Mouse (Mus musculus) forebrain, embryonic 10.5 days (tissue): ENCODE results near the gene Itpr1. TPM values are rescaled to one million over a fixed set of nuclear protein-coding genes. Genes with fewer than 3 reads are reported as not detected.

ENCODE experiments used
- DNase-seq: peaks from one replicate; pipeline ENCODE4 v3.0.0-alpha.2; 2017; ENCODE audit warnings: low spot score; ENCODE audit errors: extremely low spot score
- H3K27ac ChIP-seq: fragments of 300-500 bp; sonication (generic); 2 replicates; pipeline ENCODE4 v1.5.1; 2016; ENCODE audit warnings: mild to moderate bottlenecking
- H3K27me3 ChIP-seq: fragments of 300-500 bp; sonication (generic); 2 replicates; pipeline ENCODE4 v1.6.1; 2016; ENCODE audit warnings: mild to moderate bottlenecking; ENCODE audit not compliant: poor library complexity, severe bottlenecking
- H3K36me3 ChIP-seq: fragments of 300-500 bp; sonication (generic); replicated peaks from 2 replicates; pipeline ENCODE4 v1.6.1; 2016; ENCODE audit warnings: mild to moderate bottlenecking, moderate library complexity
- H3K4me1 ChIP-seq: fragments of 300-500 bp; sonication (generic); 2 replicates; pipeline ENCODE4 v1.6.1; 2016
- H3K4me3 ChIP-seq: fragments of 300-500 bp; sonication (generic); 2 replicates; pipeline ENCODE4 v1.5.1; 2016; ENCODE audit warnings: mild to moderate bottlenecking, moderate library complexity
- H3K9me3 ChIP-seq: fragments of 300-500 bp; sonication (generic); 2 replicates; pipeline ENCODE4 v1.6.1; 2016; ENCODE audit warnings: mild to moderate bottlenecking, moderate library complexity
- WGBS: fragments of 180-500 bp; shearing (Covaris S2); methylation state at CpG from one replicate; pipeline ENCODE4 v1.1.7; 2016; 5-methylcytosine and 5-hydroxymethylcytosine counted together
- polyA plus RNA-seq: library from polyadenylated mRNA; unstranded; fragments of >200 nt; fragmentation: Nextera tagmentation; extraction: Ambion mirVana; gene quantifications from 2 replicates; pipeline ENCODE4 v1.2.1, GENCODE M21; 2016

Itpr1 gene
- polyA plus RNA-seq, 1 experiment from 2014 or later, result 11.6 TPM

GRCm38 (mm10) chr6:108342989-108343388 is 130.1 kb downstream of the Itpr1 start:
- Histone ChIP-seq H3K27ac (no peak overlapping the region), H3K9me3 (no peaks in the 10 kb centered on the region), H3K36me3 (peaks cover 13% of the 10 kb centered on the region), H3K4me1 (no peaks in the 10 kb centered on the region), H3K4me3 (no peak overlapping the region), H3K27me3 (no peaks in the 10 kb centered on the region)
- no peak for DNase-seq
- WGBS, result 86% methylated on average over 5 of the region's 5 CpGs

GRCm38 (mm10) chr6:108343781-108344310 is 130.9 kb downstream of the Itpr1 start:
- Histone ChIP-seq H3K27me3 (no peaks in the 10 kb centered on the region), H3K9me3 (no peaks in the 10 kb centered on the region), H3K27ac (no peak overlapping the region), H3K4me1 (no peaks in the 10 kb centered on the region), H3K36me3 (peaks cover 13% of the 10 kb centered on the region), H3K4me3 (no peak overlapping the region)
- no peak for DNase-seq
- WGBS, result 73% methylated on average over 4 of the region's 4 CpGs

GRCm38 (mm10) chr6:108350801-108351200 is 137.9 kb downstream of the Itpr1 start:
- DNase-seq, result no peak
- Histone ChIP-seq H3K4me3 (no peak overlapping the region), H3K27ac (no peak overlapping the region), H3K36me3 (peaks cover 18% of the 10 kb centered on the region), H3K4me1 (no peaks in the 10 kb centered on the region), H3K9me3 (no peaks in the 10 kb centered on the region), H3K27me3 (no peaks in the 10 kb centered on the region)
- WGBS, result 86% methylated on average over 2 of the region's 2 CpGs

GRCm38 (mm10) chr6:108351998-108352397 is 139.1 kb downstream of the Itpr1 start:
- no peak overlapping the region for H3K27ac ChIP-seq
- no peak overlapping the region for H3K4me3 ChIP-seq
- 85% methylated on average over 8 of the region's 8 CpGs for WGBS
- no peaks in the 10 kb centered on the region for H3K27me3 ChIP-seq
- DNase-seq, result no peak
- peaks cover 30% of the 10 kb centered on the region for H3K36me3 ChIP-seq
- no peaks in the 10 kb centered on the region for H3K9me3 ChIP-seq
- no peaks in the 10 kb centered on the region for H3K4me1 ChIP-seq

GRCm38 (mm10) chr6:108367412-108367811 is 154.5 kb downstream of the Itpr1 start:
- H3K9me3 ChIP-seq, result no peaks in the 10 kb centered on the region
- DNase-seq, result no peak
- H3K36me3 ChIP-seq, result peaks cover 52% of the 10 kb centered on the region
- H3K4me3 ChIP-seq, result no peak overlapping the region
- no peaks in the 10 kb centered on the region for H3K4me1 ChIP-seq
- no peak overlapping the region for H3K27ac ChIP-seq
- WGBS, result 89% methylated on average over 4 of the region's 4 CpGs
- H3K27me3 ChIP-seq, result no peaks in the 10 kb centered on the region

- Histone ChIP-seq H3K9me3 (no peaks in the 10 kb centered on the region), H3K27ac (no peak overlapping the region), H3K4me3 (no peak overlapping the region), H3K27me3 (no peaks in the 10 kb centered on the region), H3K36me3 (peaks cover 44% of the 10 kb centered on the region), H3K4me1 (no peaks in the 10 kb centered on the region)
- WGBS, result 95% methylated on average over 11 of the region's 11 CpGs
- no peak for DNase-seq
Measured at GRCm38 (mm10) chr6:108369031-108369430, 156.1 kb downstream of the Itpr1 start.

GRCm38 (mm10) chr6:108371347-108371893 is 158.5 kb downstream of the Itpr1 start:
- Histone ChIP-seq H3K27ac (no peak overlapping the region), H3K27me3 (no peaks in the 10 kb centered on the region), H3K36me3 (peaks cover 30% of the 10 kb centered on the region), H3K4me1 (no peaks in the 10 kb centered on the region), H3K4me3 (no peak overlapping the region), H3K9me3 (no peaks in the 10 kb centered on the region)
- WGBS, result 92% methylated on average over 7 of the region's 7 CpGs
- DNase-seq, result no peak

- 79% methylated on average over 7 of the region's 7 CpGs for WGBS
- no peak overlapping the region for H3K27ac ChIP-seq
- H3K4me1 ChIP-seq, result no peaks in the 10 kb centered on the region
- H3K27me3 ChIP-seq, result no peaks in the 10 kb centered on the region
- H3K36me3 ChIP-seq, result peaks cover 42% of the 10 kb centered on the region
- DNase-seq, result no peak
- no peak overlapping the region for H3K4me3 ChIP-seq
- no peaks in the 10 kb centered on the region for H3K9me3 ChIP-seq
Measured at GRCm38 (mm10) chr6:108374019-108374418, 161.1 kb downstream of the Itpr1 start.

GRCm38 (mm10) chr6:108379041-108379440 is 166.1 kb downstream of the Itpr1 start:
- Histone ChIP-seq H3K4me3 (no peak overlapping the region), H3K27me3 (no peaks in the 10 kb centered on the region), H3K27ac (no peak overlapping the region), H3K9me3 (no peaks in the 10 kb centered on the region), H3K36me3 (peaks cover 58% of the 10 kb centered on the region), H3K4me1 (no peaks in the 10 kb centered on the region)
- no peak for DNase-seq
- WGBS, result 89% methylated on average over 3 of the region's 3 CpGs

GRCm38 (mm10) chr6:108380209-108380608 is 167.3 kb downstream of the Itpr1 start:
- no peaks in the 10 kb centered on the region for H3K4me1 ChIP-seq
- WGBS, result 91% methylated on average over 2 of the region's 2 CpGs
- H3K36me3 ChIP-seq, result peaks cover 67% of the 10 kb centered on the region
- no peak for DNase-seq
- no peak overlapping the region for H3K4me3 ChIP-seq
- no peak overlapping the region for H3K27ac ChIP-seq
- H3K9me3 ChIP-seq, result no peaks in the 10 kb centered on the region
- H3K27me3 ChIP-seq, result no peaks in the 10 kb centered on the region

GRCm38 (mm10) chr6:108390624-108391324 is 177.9 kb downstream of the Itpr1 start:
- Histone ChIP-seq H3K9me3 (no peaks in the 10 kb centered on the region), H3K36me3 (peaks cover 96% of the 10 kb centered on the region), H3K4me1 (no peaks in the 10 kb centered on the region), H3K4me3 (no peak overlapping the region), H3K27ac (no peak overlapping the region), H3K27me3 (no peaks in the 10 kb centered on the region)
- WGBS, result 88% methylated on average over 6 of the region's 6 CpGs
- no peak for DNase-seq

- 97% methylated on average over 8 of the region's 8 CpGs for WGBS
- Histone ChIP-seq H3K9me3 (no peaks in the 10 kb centered on the region), H3K27ac (no peak overlapping the region), H3K4me1 (no peaks in the 10 kb centered on the region), H3K27me3 (no peaks in the 10 kb centered on the region), H3K4me3 (no peak overlapping the region), H3K36me3 (peaks cover 95% of the 10 kb centered on the region)
- no peak for DNase-seq
Measured at GRCm38 (mm10) chr6:108393131-108393530, 180.2 kb downstream of the Itpr1 start.

- Histone ChIP-seq H3K4me3 (no peak overlapping the region), H3K27ac (no peak overlapping the region), H3K4me1 (no peaks in the 10 kb centered on the region), H3K27me3 (no peaks in the 10 kb centered on the region), H3K9me3 (no peaks in the 10 kb centered on the region), H3K36me3 (peaks cover 88% of the 10 kb centered on the region)
- no peak for DNase-seq
- 93% methylated on average over 3 of the region's 3 CpGs for WGBS
Measured at GRCm38 (mm10) chr6:108397956-108398355, 185.1 kb downstream of the Itpr1 start.
